Mouse (Mus musculus): ENCODE results near the gene Arfgef2.

DNA sequence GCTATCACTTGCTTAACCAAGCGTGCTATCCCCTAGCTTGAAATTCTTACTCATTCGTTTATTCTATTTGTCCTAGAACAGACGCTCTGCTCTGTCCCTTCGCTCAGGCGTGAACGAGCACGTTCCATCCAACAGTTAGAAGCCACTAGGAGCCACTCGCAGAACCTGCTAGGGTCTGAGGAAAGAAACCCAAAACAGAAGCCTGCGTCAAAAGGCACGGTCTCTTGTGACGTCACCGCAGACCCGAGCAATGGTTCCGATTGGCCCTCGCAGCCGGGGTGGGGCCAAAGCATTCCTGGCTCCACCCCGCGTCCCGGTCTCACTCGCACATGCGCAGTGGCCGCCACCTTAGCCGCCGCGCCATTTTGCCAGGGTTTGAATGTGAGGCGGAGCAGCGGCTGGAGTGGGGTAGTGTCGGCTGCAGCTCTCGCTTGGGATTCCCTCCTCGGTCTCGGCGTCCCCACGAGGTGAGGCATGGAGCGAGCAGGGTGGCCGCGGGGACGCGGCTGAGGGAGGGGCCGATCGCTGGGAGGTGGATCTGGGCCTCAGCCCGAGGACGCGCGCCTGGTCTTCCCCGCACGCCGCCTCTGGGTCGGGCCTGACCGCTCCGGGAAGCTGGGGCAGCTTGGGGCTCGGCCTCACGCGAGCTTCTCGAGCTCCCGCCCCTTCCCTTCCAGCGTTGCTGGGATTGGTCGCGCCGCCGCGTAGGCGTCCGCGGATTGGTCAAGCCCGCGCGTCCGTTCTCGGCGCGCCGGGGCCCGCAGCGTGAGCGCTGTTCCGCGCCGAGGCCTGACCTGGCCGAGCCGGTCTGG, 100.5 kb downstream of the Arfgef2 start, which contains the start of gene Cse1l:
- no peak for TF ChIP-seq CTCF (IDR thresholded peaks at IDR 0.05; ENCODE audit: borderline replicate concordance, insufficient read depth, low read depth, low read length)
- peak; percentile 87 for TF ChIP-seq POLR2A (IDR thresholded peaks at IDR 0.05; ENCODE audit: borderline replicate concordance, insufficient read depth, low read length)
